Mouse (Mus musculus) hindbrain, embryonic 10.5 days (tissue): ENCODE measurements around the gene Lrp4. TPM values are rescaled to one million over a fixed set of nuclear protein-coding genes. Genes with fewer than 3 reads are reported as not detected.

ENCODE experiments used
- DNase-seq: peaks from one replicate; pipeline ENCODE4 v3.0.0-alpha.2; 2017; ENCODE audit warnings: low spot score
- H3K27ac ChIP-seq: fragments of 300-500 bp; sonication (generic); 2 replicates; pipeline ENCODE4 v1.5.1; 2016; ENCODE audit warnings: mild to moderate bottlenecking, moderate library complexity
- H3K27me3 ChIP-seq: fragments of 300-500 bp; sonication (generic); 2 replicates; pipeline ENCODE4 v1.6.1; 2016; ENCODE audit warnings: mild to moderate bottlenecking; ENCODE audit not compliant: poor library complexity, insufficient read depth, severe bottlenecking
- H3K36me3 ChIP-seq: fragments of 300-500 bp; sonication (generic); 2 replicates; pipeline ENCODE4 v1.6.1; 2016; ENCODE audit warnings: mild to moderate bottlenecking, moderate library complexity
- H3K4me1 ChIP-seq: fragments of 300-500 bp; sonication (generic); replicated peaks from 2 replicates; pipeline ENCODE4 v1.6.1; 2016; ENCODE audit warnings: mild to moderate bottlenecking
- H3K4me3 ChIP-seq: fragments of 300-500 bp; sonication (generic); 2 replicates; pipeline ENCODE4 v1.5.1; 2016; ENCODE audit warnings: mild to moderate bottlenecking, moderate library complexity
- H3K9me3 ChIP-seq: fragments of 300-500 bp; sonication (generic); 2 replicates; pipeline ENCODE4 v1.6.1; 2016; ENCODE audit warnings: mild to moderate bottlenecking, moderate library complexity
- WGBS: fragments of 180-500 bp; shearing (Covaris S2); methylation state at CpG from one replicate; pipeline ENCODE4 v1.1.7; 2016; 5-methylcytosine and 5-hydroxymethylcytosine counted together
- polyA plus RNA-seq: library from polyadenylated mRNA; unstranded; fragments of >200 nt; fragmentation: Nextera tagmentation; extraction: Ambion mirVana; gene quantifications from 2 replicates; pipeline ENCODE4 v1.2.1, GENCODE M21; 2016

Lrp4 gene
- polyA plus RNA-seq, 1 experiment from 2014 or later = 6.4 TPM

DNA sequence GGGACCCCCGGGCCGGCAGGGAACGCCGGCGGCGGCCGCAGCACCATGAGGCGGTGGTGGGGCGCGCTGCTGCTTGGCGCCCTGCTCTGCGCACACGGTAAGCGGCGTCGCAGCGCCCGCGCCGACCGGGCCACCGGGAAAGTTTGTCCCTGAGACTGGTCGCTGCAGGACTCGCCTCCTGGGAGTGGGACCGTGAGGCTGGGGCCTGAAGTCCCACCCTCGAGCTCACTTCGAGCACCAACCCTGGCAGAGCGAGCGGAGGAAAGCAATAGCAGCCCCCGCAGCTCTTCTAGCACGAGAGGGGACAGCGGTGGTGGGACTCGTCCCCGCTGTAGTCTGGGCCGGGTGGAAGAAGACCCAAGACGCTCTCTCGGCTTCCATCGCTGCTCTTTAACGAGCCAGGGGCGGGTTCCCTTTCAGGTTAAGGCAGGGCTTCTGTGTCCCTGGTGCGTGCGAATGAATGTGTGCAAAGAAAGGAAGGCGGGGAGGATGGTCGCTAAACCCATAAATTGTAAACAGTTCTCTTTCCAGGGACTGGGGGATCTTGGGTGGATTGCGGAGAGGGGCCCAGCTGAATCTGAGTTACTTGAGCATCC, 443 bp downstream of the Lrp4 start:
- Histone ChIP-seq H3K27ac (peak overlapping the region; percentile 96), H3K4me1 (peaks cover 73% of the 10 kb centered on the region), H3K27me3 (no peaks in the 10 kb centered on the region), H3K9me3 (no peaks in the 10 kb centered on the region), H3K36me3 (peaks cover 6% of the 10 kb centered on the region; the same call in 1 of the 2 replicates), H3K4me3 (peak overlapping the region; percentile 90)
- under 1% methylated on average over 45 of the region's 45 CpGs for WGBS
- DNase-seq = peak; percentile 68

DNA sequence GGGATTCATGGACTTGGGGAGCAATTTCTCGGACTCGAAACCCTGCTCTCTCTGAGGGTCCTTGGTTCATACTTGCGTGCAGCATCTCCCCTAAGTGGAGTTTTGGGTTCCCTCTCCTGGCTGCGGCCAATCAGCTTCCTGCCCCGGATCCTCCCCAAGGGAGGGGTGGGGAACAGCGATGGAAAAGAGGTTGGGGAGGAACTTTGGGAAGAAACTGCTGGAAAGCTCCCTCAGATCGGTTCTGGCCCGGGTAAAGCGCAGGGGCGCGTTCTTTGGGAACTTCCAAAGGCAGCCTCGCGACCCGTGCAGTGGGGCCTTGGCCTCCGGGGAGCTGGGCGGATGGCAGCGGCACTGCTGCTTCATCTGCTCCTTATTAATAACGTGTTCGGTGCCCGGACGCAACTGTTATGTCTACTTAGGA, 951 bp downstream of the Lrp4 start:
- Histone ChIP-seq H3K4me3 (peak overlapping the region; percentile 90), H3K27ac (peak overlapping the region; percentile 96), H3K9me3 (no peaks in the 10 kb centered on the region), H3K4me1 (peaks cover 78% of the 10 kb centered on the region), H3K36me3 (peaks cover 6% of the 10 kb centered on the region; the same call in 1 of the 2 replicates), H3K27me3 (no peaks in the 10 kb centered on the region)
- peak; percentile 77 for DNase-seq
- under 1% methylated on average over 21 of the region's 21 CpGs for WGBS

DNA sequence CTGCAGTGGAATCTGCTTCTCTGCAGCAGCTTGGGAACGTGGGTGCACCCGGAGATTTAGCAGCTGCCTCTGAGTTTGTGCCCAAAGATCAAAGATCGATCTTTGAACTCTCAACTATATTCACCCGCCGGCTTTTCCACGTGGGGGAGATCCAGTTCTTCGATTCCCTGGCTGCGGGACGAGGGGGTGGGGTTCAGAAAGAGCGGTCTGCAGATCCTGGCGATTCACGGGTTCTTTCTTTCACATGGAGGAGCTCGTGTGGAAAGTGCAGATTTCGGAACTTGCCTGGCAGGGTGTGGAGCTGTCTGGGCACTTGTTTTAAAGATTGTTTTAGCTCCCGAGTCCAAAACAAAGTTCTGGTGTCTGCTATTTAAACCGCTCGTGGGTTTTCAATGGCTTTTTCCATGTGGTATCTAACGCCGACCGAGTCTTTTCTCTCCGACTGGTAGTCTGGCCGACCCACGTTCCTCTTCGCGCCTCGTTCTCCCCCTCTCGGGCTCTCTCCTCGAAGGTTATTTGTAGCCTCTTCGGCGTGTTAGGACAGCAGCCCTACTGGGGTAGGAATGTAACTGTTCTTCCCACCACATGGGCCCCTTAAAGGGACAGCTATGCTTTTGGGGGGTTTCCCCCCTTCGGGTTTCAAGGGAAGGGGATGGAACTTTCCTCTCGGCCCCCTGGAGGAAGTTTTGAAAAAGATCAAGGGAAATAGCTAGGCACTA, 1.5 kb downstream of the Lrp4 start:
- peak; percentile 72 for DNase-seq
- peak overlapping the region; percentile 96 for H3K27ac ChIP-seq
- peaks cover 9% of the 10 kb centered on the region; the same call in 1 of the 2 replicates for H3K36me3 ChIP-seq
- WGBS = under 1% methylated on average over 32 of the region's 32 CpGs
- H3K4me3 ChIP-seq = peak overlapping the region; percentile 90
- peaks cover 80% of the 10 kb centered on the region for H3K4me1 ChIP-seq
- no peaks in the 10 kb centered on the region for H3K27me3 ChIP-seq
- H3K9me3 ChIP-seq = no peaks in the 10 kb centered on the region

DNA sequence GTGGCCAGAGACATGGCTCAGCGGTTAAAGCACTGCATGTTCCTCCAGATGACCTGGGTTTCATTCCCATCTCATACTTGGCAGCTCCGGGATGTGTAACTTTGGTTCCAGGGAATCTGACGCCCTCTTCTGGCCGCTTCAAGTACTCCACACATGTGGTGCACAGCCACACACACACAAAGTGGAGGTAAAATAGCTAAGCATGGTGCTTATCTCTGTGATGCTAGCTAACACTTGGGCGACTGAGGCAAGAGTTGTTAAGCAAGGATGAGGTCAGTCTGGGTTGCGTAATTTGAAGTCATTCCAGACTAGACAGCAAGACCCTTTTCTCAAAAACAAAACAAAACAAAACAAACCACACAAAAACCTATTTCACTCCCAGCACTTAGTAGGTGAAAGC, 2.8 kb downstream of the Lrp4 start:
- no peak for DNase-seq
- Histone ChIP-seq H3K36me3 (peaks cover 11% of the 10 kb centered on the region; the same call in 1 of the 2 replicates), H3K27ac (peak overlapping the region; percentile 96; the same call in 1 of the 2 replicates), H3K4me3 (peak overlapping the region; percentile 90), H3K4me1 (peaks cover 79% of the 10 kb centered on the region), H3K27me3 (no peaks in the 10 kb centered on the region), H3K9me3 (no peaks in the 10 kb centered on the region)
- 93% methylated on average over 6 of the region's 6 CpGs for WGBS

DNA sequence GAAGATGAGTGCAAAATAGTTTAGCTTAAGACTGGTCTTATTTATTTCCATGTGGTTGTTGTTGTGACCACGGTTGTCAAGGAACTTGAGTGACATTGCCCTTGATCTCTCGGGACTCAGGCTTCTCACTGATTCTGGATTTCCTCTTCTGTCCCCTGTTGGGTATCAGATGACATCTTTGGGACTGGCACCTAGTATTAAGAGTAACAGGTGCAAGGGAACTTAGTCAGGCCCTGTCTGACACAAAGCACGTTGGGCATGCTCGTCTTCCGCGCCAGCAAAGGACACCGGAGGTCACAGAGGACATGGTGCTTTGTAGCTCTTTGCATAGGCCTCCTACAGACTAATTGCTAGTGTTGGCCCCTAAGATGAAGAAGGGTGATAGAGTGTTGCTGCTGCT, 3.5 kb downstream of the Lrp4 start:
- 56% methylated on average over 7 of the region's 7 CpGs for WGBS
- no peak for DNase-seq
- Histone ChIP-seq H3K36me3 (peaks cover 11% of the 10 kb centered on the region; the same call in 1 of the 2 replicates), H3K4me3 (0 out of 2 replicates have a peak overlapping the region, but pooled peaks have one; percentile 9), H3K27ac (no peak overlapping the region), H3K4me1 (peaks cover 72% of the 10 kb centered on the region), H3K27me3 (no peaks in the 10 kb centered on the region), H3K9me3 (no peaks in the 10 kb centered on the region)

DNA sequence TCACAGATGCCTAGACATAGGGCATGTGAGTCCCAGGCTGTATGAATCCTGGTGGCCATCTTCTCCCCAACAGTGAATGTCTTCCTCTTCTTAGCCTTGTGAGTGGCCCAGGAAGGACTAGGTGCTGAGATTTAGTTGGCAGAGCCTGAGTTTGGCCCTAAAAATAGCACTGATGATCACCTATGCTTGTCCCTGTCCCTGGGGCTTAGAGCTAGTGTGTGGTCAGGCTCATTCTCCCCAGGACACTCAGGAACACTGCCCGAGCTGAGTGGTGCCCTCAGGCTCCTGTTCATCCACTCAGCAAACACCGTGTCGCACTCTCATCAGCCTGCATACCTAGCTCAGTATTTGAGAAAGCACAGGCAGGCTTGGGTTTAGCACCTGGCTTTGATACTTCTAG, 4.0 kb downstream of the Lrp4 start:
- Histone ChIP-seq H3K27ac (peak overlapping the region; percentile 69), H3K4me3 (no peak overlapping the region), H3K4me1 (peaks cover 68% of the 10 kb centered on the region), H3K27me3 (no peaks in the 10 kb centered on the region), H3K36me3 (peaks cover 11% of the 10 kb centered on the region; the same call in 1 of the 2 replicates), H3K9me3 (no peaks in the 10 kb centered on the region)
- 55% methylated on average over 3 of the region's 3 CpGs for WGBS
- DNase-seq = no peak

DNA sequence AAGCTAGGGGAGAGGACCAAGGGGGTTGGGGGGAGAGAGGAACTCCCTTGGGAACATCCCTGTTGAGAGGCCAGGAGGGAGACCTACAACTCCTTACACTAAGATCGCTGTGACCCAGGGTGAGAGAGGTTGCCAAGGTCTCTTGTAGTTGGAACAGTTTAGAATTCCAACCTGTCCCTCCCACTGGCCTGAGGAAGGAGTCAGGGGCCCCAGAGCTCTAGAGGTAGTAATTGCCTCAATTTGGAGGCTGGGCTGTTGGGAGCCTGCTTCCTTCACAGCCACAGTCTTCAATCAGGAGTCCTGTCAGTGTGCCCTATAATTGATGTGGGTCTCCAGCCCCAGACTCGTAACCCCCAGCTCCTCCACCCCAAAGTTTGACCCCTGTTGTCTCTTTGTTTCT, 4.9 kb downstream of the Lrp4 start:
- Histone ChIP-seq H3K9me3 (no peaks in the 10 kb centered on the region), H3K4me3 (peak overlapping the region; percentile 36), H3K4me1 (peaks cover 64% of the 10 kb centered on the region), H3K36me3 (peaks cover 11% of the 10 kb centered on the region; the same call in 1 of the 2 replicates), H3K27me3 (no peaks in the 10 kb centered on the region), H3K27ac (peak overlapping the region; percentile 86)
- DNase-seq = peak; percentile 38
- 6% methylated on average over 2 of the region's 2 CpGs for WGBS

DNA sequence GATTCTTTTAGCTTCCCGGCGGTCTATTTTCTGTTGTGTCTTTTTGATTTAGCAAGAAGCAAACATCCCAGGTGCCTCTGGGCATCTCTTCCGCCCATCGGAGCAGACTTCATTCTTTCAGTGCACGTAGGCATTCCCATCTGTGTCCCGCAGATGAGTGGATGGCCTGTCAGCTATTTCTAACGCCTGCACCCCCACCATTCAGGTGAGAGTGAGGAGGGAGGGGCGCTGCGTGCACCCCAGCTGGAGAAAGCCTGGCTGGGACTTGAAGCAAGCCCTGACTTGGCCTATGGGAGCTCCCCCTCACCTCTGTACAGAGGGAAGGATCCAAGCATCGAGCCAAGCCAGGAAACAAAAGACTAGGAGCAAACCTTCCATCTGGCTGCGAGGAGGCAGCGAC, 5.4 kb downstream of the Lrp4 start:
- no peaks in the 10 kb centered on the region for H3K27me3 ChIP-seq
- H3K9me3 ChIP-seq = no peaks in the 10 kb centered on the region
- 7% methylated on average over 12 of the region's 12 CpGs for WGBS
- peak overlapping the region; percentile 36 for H3K4me3 ChIP-seq
- H3K4me1 ChIP-seq = peaks cover 64% of the 10 kb centered on the region
- no peak for DNase-seq
- peak overlapping the region; percentile 86 for H3K27ac ChIP-seq
- peaks cover 11% of the 10 kb centered on the region; the same call in 1 of the 2 replicates for H3K36me3 ChIP-seq

DNA sequence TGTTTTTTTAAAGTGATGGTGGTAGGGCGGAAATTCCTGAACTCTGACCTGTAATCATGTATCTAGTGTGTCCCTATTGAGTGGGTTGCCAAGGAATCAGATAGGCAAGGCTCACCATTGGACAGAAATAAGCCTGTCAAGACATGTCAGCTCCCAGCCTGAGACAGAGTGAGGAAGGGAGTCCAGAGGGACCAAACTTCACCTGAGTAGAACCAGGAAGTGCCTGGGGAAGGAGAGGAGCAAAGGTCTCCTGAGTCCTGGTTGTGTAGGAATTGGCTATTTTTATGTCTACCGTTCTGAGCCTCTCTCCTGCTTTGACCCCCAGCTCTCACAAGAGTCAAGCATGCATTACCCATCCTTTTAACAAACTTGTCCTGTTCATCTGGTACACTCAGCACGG, 8.6 kb downstream of the Lrp4 start:
- WGBS = 89% methylated on average over 3 of the region's 3 CpGs
- H3K27me3 ChIP-seq = no peaks in the 10 kb centered on the region
- no peak overlapping the region for H3K27ac ChIP-seq
- no peaks in the 10 kb centered on the region for H3K9me3 ChIP-seq
- H3K4me3 ChIP-seq = no peak overlapping the region
- peaks cover 59% of the 10 kb centered on the region for H3K4me1 ChIP-seq
- peaks cover 12% of the 10 kb centered on the region; the same call in 1 of the 2 replicates for H3K36me3 ChIP-seq
- no peak for DNase-seq

DNA sequence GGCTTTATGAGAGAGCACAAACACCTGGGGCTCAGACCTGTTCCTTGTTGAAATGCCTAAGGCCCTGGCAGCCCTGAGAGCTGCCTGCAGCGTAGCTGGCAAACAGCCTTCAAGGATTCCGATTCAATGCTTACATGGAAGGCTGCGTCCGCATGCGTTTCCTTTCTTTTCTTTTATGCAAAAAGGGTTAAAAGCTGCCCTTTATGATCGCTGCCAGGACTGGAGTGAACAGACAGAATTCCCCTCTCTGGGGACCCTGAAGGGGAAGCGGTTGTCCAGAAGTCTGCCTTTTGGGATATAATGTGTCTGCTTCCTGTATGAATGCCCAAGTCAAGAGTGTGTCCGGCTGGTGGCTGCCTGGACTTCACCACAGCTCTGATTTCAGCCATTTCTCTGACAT, 10.3 kb downstream of the Lrp4 start:
- WGBS = 74% methylated on average over 8 of the region's 8 CpGs

DNA sequence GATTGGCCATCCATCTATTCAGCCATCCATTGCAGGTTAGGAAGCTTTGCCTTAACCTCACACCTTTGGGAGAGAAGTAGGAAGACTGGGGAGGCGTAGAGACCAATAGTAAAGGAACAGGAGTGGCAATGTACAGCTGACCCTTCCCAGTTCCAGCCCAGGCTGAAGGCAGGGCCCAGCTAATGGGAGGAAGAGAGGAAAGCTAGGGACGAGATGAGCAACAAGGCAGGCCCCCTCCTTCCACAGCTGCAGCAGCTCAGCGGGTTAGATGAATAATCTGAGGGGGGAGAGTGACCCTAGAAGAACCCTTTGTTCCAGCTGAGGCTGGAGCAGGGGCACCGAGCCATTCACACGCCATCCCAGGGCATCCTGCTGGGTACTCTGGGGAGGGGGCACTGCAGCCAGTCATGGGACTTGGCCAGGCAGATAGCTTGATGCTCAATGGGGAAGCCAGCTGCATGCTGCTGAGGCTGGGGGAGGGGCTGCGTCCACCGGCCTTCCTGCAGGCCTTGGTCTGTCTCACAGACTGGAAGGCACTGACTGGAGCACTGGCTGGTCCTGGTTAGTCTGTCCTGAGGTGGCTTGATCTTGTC, 12.8 kb downstream of the Lrp4 start:
- H3K36me3 ChIP-seq = peaks cover 48% of the 10 kb centered on the region
- DNase-seq = peak; percentile 58

More for the DNA sequence above, 10.3 kb downstream of the Lrp4 start:
- Histone ChIP-seq H3K4me1 (peaks cover 44% of the 10 kb centered on the region), H3K27me3 (no peaks in the 10 kb centered on the region), H3K27ac (peak overlapping the region; percentile 36; the same call in 1 of the 2 replicates), H3K4me3 (no peak overlapping the region), H3K36me3 (peaks cover 28% of the 10 kb centered on the region), H3K9me3 (no peaks in the 10 kb centered on the region)
- no peak for DNase-seq

DNA sequence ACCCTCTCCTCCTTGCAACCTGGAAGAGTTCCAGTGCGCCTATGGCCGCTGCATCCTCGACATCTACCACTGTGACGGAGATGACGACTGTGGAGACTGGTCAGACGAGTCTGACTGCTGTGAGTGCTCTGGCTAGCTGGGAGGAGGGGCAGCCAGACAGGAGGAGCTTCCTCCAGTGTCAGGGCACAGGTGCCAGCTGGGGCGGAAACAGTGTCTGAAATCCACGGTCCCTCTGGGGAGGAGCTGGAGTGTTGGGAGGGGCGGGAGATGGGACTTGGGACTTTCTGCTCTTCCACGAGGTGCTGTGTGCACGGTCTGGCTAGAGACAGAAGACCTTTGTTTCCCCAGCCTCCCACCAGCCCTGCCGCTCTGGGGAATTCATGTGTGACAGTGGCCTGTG, 17.0 kb downstream of the Lrp4 start:
- Histone ChIP-seq H3K4me1 (peaks cover 38% of the 10 kb centered on the region), H3K27ac (peak overlapping the region; percentile 41), H3K9me3 (no peaks in the 10 kb centered on the region), H3K36me3 (peaks cover 86% of the 10 kb centered on the region), H3K27me3 (no peaks in the 10 kb centered on the region), H3K4me3 (no peak overlapping the region)
- DNase-seq = peak; percentile 34
- 71% methylated on average over 12 of the region's 12 CpGs for WGBS

More for the DNA sequence above, 12.8 kb downstream of the Lrp4 start:
- peak overlapping the region; percentile 81 for H3K27ac ChIP-seq
- no peaks in the 10 kb centered on the region for H3K9me3 ChIP-seq
- H3K4me3 ChIP-seq = peak overlapping the region; percentile 16
- 15% methylated on average over 7 of the region's 7 CpGs for WGBS
- no peaks in the 10 kb centered on the region for H3K27me3 ChIP-seq
- peaks cover 55% of the 10 kb centered on the region for H3K4me1 ChIP-seq

DNA sequence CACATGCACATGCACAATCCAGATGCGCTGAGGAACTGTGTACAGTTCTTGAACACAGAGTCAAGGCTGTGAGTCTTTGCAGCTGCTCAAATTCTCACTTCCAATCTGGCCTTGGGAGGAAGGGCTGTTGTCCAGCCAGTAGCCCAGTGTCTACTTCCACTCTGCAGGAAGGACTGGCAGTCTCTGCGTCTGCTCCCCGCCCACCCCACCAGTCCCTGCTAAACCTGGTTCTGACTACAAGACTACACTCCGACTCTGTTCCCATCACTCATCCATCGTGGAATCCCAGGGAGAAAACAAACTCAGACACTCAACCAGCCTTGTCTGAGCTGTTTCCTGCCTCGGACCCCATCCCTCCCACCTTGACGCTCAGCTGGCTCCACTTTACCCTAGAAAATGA, 18.5 kb downstream of the Lrp4 start:
- DNase-seq = no peak
- Histone ChIP-seq H3K36me3 (peaks cover 97% of the 10 kb centered on the region), H3K27ac (no peak overlapping the region), H3K4me3 (no peak overlapping the region), H3K9me3 (no peaks in the 10 kb centered on the region), H3K27me3 (no peaks in the 10 kb centered on the region), H3K4me1 (peaks cover 24% of the 10 kb centered on the region)
- WGBS = 73% methylated on average over 7 of the region's 7 CpGs
